Mouse (Mus musculus): Measurements from ENCODE around the gene Cobl. TPM values are rescaled to one million over a fixed set of nuclear protein-coding genes. Genes with fewer than 3 reads are reported as not detected.

Gene Cobl
- polyA plus RNA-seq, 1 experiment: 1.2 TPM

GRCm38 (mm10) chr11:12444215-12444614 lies 20.5 kb downstream of the Cobl start:
- no peak overlapping the region for H3K27ac ChIP-seq (ENCODE audit: control insufficient read depth, insufficient read depth, low read depth, low read length)
- no peaks in the 10 kb centered on the region for H3K36me3 ChIP-seq (ENCODE audit: control insufficient read depth, insufficient read depth, low read length)
- TF ChIP-seq CTCF (IDR thresholded peaks at IDR 0.05; ENCODE audit: control insufficient read depth, insufficient read depth, insufficient replicate concordance, low read depth, low read length) (no peak), POLR2A (IDR thresholded peaks at IDR 0.05; ENCODE audit: control insufficient read depth, low read depth, low read length) (no peak)
- no peak overlapping the region for H3K4me3 ChIP-seq (ENCODE audit: control insufficient read depth, low read depth, low read length)
- no peaks in the 10 kb centered on the region for H3K27me3 ChIP-seq (ENCODE audit: control insufficient read depth, insufficient read depth, low read length)
- H3K4me1 ChIP-seq (ENCODE audit: control insufficient read depth, insufficient read depth, low read length): no peaks in the 10 kb centered on the region

DNA sequence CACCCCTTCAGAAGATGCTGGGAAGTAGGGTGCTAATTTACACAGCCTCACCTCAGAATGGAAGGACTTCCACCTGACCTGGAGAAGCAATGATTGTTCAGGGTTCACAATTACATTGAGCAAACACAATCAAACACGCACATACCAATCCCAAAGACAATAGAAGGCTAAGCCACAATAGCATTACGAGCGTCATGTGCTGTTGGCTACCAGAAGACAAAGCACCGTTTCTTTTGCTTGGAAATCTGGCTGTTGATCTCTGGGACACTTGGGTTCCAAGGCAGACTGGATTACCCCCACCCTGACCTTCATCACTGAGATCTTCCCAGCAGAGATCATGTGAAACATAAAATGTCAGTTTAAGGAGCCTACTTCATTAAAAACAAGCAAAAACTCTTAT lies 21.1 kb downstream of the Cobl start:
- Histone ChIP-seq H3K36me3 (ENCODE audit: control insufficient read depth, insufficient read depth, low read length) (no peaks in the 10 kb centered on the region), H3K27ac (ENCODE audit: control insufficient read depth, insufficient read depth, low read depth, low read length) (no peak overlapping the region), H3K4me1 (ENCODE audit: control insufficient read depth, insufficient read depth, low read length) (no peaks in the 10 kb centered on the region), H3K4me3 (ENCODE audit: control insufficient read depth, low read depth, low read length) (no peak overlapping the region), H3K27me3 (ENCODE audit: control insufficient read depth, insufficient read depth, low read length) (no peaks in the 10 kb centered on the region)
- TF ChIP-seq POLR2A (IDR thresholded peaks at IDR 0.05; ENCODE audit: control insufficient read depth, low read depth, low read length): no peak
- no peak for TF ChIP-seq CTCF (IDR thresholded peaks at IDR 0.05; ENCODE audit: control insufficient read depth, insufficient read depth, insufficient replicate concordance, low read depth, low read length)

DNA sequence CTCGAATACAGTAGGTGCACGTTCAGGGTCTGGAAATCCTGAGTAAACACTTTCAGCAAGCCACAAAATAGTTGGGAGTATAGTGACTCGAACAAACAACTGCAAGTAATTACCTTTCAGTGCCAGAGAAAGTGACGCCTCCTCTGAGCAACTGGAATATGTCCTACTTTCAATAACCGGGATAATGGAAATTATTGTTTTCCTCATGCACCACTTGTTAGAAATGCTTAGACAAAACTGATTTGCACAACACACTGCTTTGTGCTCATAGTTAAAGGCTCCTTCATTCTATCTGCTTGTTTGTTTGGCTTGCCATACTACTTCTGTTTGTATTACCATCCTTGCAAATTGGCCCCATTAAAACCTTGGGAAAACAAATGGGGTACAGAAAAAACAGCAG lies 21.6 kb downstream of the Cobl start:
- Histone ChIP-seq H3K4me3 (ENCODE audit: control insufficient read depth, low read depth, low read length) (no peak overlapping the region), H3K27ac (ENCODE audit: control insufficient read depth, insufficient read depth, low read depth, low read length) (no peak overlapping the region)
- TF ChIP-seq POLR2A (IDR thresholded peaks at IDR 0.05; ENCODE audit: control insufficient read depth, low read depth, low read length) (no peak), CTCF (IDR thresholded peaks at IDR 0.05; ENCODE audit: control insufficient read depth, insufficient read depth, insufficient replicate concordance, low read depth, low read length) (no peak)

GRCm38 (mm10) chr11:12442283-12442682 lies 22.5 kb downstream of the Cobl start:
- Histone ChIP-seq H3K4me1 (ENCODE audit: control insufficient read depth, insufficient read depth, low read length) (no peaks in the 10 kb centered on the region), H3K27me3 (ENCODE audit: control insufficient read depth, insufficient read depth, low read length) (no peaks in the 10 kb centered on the region), H3K36me3 (ENCODE audit: control insufficient read depth, insufficient read depth, low read length) (no peaks in the 10 kb centered on the region), H3K4me3 (ENCODE audit: control insufficient read depth, low read depth, low read length) (no peak overlapping the region), H3K27ac (ENCODE audit: control insufficient read depth, insufficient read depth, low read depth, low read length) (no peak overlapping the region)
- no peak for TF ChIP-seq POLR2A (IDR thresholded peaks at IDR 0.05; ENCODE audit: control insufficient read depth, low read depth, low read length)
- TF ChIP-seq CTCF (IDR thresholded peaks at IDR 0.05; ENCODE audit: control insufficient read depth, insufficient read depth, insufficient replicate concordance, low read depth, low read length): no peak

More for the DNA sequence above, 21.6 kb downstream of the Cobl start:
- Histone ChIP-seq H3K36me3 (ENCODE audit: control insufficient read depth, insufficient read depth, low read length) (no peaks in the 10 kb centered on the region), H3K4me1 (ENCODE audit: control insufficient read depth, insufficient read depth, low read length) (no peaks in the 10 kb centered on the region), H3K27me3 (ENCODE audit: control insufficient read depth, insufficient read depth, low read length) (no peaks in the 10 kb centered on the region)

GRCm38 (mm10) chr11:12435905-12436304 lies 28.9 kb downstream of the Cobl start:
- Histone ChIP-seq H3K4me1 (ENCODE audit: control insufficient read depth, insufficient read depth, low read length) (no peaks in the 10 kb centered on the region), H3K4me3 (ENCODE audit: control insufficient read depth, low read depth, low read length) (no peak overlapping the region), H3K27ac (ENCODE audit: control insufficient read depth, insufficient read depth, low read depth, low read length) (no peak overlapping the region), H3K27me3 (ENCODE audit: control insufficient read depth, insufficient read depth, low read length) (no peaks in the 10 kb centered on the region), H3K36me3 (ENCODE audit: control insufficient read depth, insufficient read depth, low read length) (no peaks in the 10 kb centered on the region)
- TF ChIP-seq POLR2A (IDR thresholded peaks at IDR 0.05; ENCODE audit: control insufficient read depth, low read depth, low read length) (no peak), CTCF (IDR thresholded peaks at IDR 0.05; ENCODE audit: control insufficient read depth, insufficient read depth, insufficient replicate concordance, low read depth, low read length) (no peak)

- Histone ChIP-seq H3K36me3 (ENCODE audit: control insufficient read depth, insufficient read depth, low read length) (no peaks in the 10 kb centered on the region), H3K27me3 (ENCODE audit: control insufficient read depth, insufficient read depth, low read length) (no peaks in the 10 kb centered on the region), H3K4me3 (ENCODE audit: control insufficient read depth, low read depth, low read length) (no peak overlapping the region), H3K4me1 (ENCODE audit: control insufficient read depth, insufficient read depth, low read length) (no peaks in the 10 kb centered on the region), H3K27ac (ENCODE audit: control insufficient read depth, insufficient read depth, low read depth, low read length) (peak overlapping the region; percentile 29; the same call in 1 of the 2 replicates)
- no peak for TF ChIP-seq CTCF (IDR thresholded peaks at IDR 0.05; ENCODE audit: control insufficient read depth, insufficient read depth, insufficient replicate concordance, low read depth, low read length)
- TF ChIP-seq POLR2A (IDR thresholded peaks at IDR 0.05; ENCODE audit: control insufficient read depth, low read depth, low read length): no peak
These were observed 29.7 kb downstream of the Cobl start for GRCm38 (mm10) chr11:12435018-12435417.

- peak overlapping the region; percentile 29; the same call in 1 of the 2 replicates for H3K27ac ChIP-seq (ENCODE audit: control insufficient read depth, insufficient read depth, low read depth, low read length)
- H3K27me3 ChIP-seq (ENCODE audit: control insufficient read depth, insufficient read depth, low read length): no peaks in the 10 kb centered on the region
- no peak for TF ChIP-seq POLR2A (IDR thresholded peaks at IDR 0.05; ENCODE audit: control insufficient read depth, low read depth, low read length)
- no peak for TF ChIP-seq CTCF (IDR thresholded peaks at IDR 0.05; ENCODE audit: control insufficient read depth, insufficient read depth, insufficient replicate concordance, low read depth, low read length)
- H3K36me3 ChIP-seq (ENCODE audit: control insufficient read depth, insufficient read depth, low read length): no peaks in the 10 kb centered on the region
- no peak overlapping the region for H3K4me3 ChIP-seq (ENCODE audit: control insufficient read depth, low read depth, low read length)
- H3K4me1 ChIP-seq (ENCODE audit: control insufficient read depth, insufficient read depth, low read length): no peaks in the 10 kb centered on the region
These were observed 30.2 kb downstream of the Cobl start for GRCm38 (mm10) chr11:12434597-12434996.

DNA sequence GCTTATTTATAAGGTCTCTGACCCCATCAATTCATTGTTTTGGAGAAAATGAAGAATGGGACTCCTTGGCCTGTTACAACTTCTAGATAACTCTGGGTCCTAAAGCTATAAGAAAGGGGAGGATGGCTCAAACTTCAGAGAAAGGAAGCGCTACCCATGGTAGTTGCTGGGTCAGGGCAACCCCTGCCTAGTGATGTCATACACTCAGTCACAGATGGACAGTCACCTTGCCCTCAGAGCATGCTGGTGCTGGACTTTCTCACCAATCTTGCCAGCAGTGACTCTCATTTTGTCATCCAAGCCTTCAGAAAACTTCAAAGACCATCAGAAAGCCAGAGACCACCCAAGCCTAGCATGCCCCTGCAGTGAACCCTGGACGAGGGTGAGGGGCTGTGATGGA lies 32.8 kb downstream of the Cobl start:
- Histone ChIP-seq H3K27ac (ENCODE audit: control insufficient read depth, insufficient read depth, low read depth, low read length) (no peak overlapping the region), H3K36me3 (ENCODE audit: control insufficient read depth, insufficient read depth, low read length) (no peaks in the 10 kb centered on the region), H3K4me1 (ENCODE audit: control insufficient read depth, insufficient read depth, low read length) (no peaks in the 10 kb centered on the region), H3K27me3 (ENCODE audit: control insufficient read depth, insufficient read depth, low read length) (no peaks in the 10 kb centered on the region), H3K4me3 (ENCODE audit: control insufficient read depth, low read depth, low read length) (no peak overlapping the region)
- no peak for TF ChIP-seq POLR2A (IDR thresholded peaks at IDR 0.05; ENCODE audit: control insufficient read depth, low read depth, low read length)
- TF ChIP-seq CTCF (IDR thresholded peaks at IDR 0.05; ENCODE audit: control insufficient read depth, insufficient read depth, insufficient replicate concordance, low read depth, low read length): no peak

Data from testis, adult 2 months (tissue).